Mouse (Mus musculus) ES-CJ7 (cell line): ENCODE measurements at regions not wholly inside any gene's neighbourhood (a gene's known extent, or its start where the extent isn't known, plus 50 kb on each side); places are given as distances from the start of the nearest gene placed in this dataset.

Experiments used
- DNase-seq: peaks from one replicate; pipeline ENCODE4 v3.0.0; 2011; ENCODE audit warnings: low read depth, low spot score

- no peak for DNase-seq
Measured at GRCm38 (mm10) chr11:39733434-39734076, 961.4 kb downstream of the Mat2b start.

GRCm38 (mm10) chr11:39723621-39724020, 971.4 kb downstream of the Mat2b start:
- no peak for DNase-seq

DNA sequence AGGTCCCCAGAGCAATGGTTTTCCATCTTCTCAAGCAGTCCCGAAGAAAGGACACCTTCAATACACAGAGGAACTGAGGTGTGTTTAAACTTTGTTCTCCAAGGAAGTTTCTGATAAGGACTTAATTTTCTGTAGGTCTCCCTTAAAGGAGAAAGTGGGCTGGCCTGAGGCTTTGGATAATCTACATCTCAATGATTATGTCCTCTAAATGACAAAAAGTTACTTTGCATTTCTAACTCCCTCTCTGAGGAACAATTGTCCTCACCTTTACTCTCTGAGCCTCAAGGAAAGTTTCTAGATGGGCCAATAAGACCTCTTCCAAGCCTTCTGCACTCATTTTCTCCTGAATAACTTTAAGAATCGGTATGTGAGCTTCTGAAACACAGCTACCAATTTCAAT, 1016.5 kb downstream of the Mat2b start:
- peak; percentile 86 for DNase-seq

- no peak for DNase-seq
Measured at GRCm38 (mm10) chr11:39653595-39653994, 1041.4 kb downstream of the Mat2b start.

DNA sequence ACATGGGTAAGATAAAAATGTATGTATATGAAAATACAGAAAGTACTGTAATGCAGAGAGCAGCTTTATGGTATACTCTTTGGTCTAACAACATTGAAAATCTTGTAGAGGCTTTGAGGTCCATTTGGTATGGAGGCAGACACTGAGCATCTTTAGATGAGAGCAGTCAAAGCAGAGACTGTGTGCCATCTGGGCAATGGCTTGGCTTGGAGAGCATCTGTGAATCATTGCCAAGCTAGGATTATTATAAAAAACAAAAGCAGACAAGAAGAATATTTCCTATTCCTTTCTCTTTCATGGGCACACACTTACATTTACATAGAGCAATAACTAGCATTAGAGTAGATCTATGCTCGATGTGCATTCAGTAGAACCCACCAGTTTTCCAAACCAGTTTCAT, 1075.6 kb downstream of the Mat2b start:
- no peak for DNase-seq

DNA sequence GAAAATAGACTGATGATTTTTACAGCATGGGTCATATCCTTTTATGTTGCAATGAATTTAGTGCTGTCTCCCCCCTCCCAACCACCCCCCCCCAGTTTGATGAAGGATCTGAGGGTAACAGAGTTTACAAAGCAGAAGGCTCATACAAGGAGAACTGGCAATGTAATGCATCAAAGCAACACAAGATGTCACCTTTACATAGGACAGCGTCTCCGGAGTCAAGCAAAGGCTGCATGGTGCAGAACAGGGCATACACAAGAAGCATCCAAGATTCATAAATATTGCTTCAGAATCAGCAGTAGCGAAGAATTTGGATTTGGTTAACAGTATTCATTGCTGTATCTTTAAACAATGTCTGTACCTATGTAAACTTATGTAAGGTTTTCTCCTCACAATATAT, 1079.2 kb downstream of the Mat2b start:
- peak; percentile 22 for DNase-seq

DNA sequence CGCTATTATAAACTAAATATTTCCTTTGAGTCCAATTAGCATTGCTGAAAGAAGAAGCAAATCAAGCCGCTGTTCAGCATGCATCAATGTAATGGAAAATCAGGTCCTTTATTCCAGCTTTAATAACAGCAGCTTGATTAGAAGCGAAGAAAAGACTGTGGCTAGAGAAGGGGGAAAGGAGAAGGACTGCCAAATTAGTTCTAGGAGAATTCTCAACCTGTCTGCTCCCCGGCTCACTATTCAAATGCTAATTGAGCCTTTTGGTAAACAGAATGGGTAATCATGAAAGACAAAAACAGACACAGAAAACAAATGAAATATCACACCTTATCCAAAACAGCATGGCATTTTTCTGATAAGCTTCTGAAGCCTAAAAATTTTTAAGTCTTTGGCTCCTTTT, 1098.5 kb downstream of the Mat2b start:
- peak; percentile 62 for DNase-seq

DNA sequence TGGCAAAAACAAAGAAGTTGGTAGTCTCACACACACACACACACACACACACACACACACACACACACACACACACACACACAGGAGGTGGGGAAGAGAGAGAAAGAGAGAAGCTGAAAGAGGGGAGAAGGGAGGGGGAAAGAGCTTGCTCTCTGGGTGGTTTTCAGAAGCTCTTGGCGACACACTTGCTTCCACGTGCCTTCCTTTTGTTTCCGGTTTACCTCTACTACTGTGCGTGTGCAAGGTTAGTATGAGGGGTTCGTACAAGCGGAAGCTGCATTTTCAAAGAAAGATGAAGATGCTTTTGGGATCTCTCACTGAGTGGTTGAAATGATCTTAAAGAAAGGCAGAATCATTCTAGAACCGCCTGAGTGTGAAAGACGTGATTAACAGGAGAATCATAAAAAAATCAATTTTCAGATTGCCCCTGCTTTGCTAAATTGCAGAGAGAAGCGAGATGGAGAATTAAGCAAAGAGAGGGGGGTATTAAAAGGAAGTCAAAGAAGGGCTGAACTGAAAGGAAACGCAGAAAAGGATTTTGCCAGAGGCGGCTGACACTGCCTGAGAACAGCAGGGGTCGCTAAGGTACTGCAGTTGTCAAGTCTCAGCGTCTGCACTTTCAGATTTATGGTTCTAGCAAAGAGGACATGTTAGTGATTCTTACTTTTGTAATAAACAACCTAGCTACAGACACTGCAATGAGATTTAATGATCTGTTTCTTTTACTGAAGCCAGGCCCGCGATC, 1106.2 kb downstream of the Mat2b start:
- peak; percentile 62 for DNase-seq

DNA sequence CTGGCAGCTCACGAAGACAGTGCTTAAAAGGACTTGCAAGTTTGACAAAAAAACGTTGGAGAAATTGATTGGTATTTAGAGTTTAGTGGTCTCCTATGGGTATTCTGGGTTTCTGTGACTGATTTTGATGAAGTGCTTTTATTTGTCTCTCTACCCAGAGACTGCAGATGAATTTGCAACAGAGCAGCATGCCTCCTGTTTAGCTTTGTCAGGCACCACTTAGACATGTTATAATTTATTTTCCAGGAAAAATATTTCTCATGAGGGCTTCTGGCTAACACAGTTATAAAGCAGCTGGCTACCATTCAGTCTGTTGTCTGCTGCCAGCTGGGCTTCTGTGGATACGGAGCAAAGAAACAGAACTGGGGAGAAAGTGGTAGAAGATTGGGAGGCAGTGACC, 1136.7 kb downstream of the Mat2b start:
- DNase-seq: no peak

DNA sequence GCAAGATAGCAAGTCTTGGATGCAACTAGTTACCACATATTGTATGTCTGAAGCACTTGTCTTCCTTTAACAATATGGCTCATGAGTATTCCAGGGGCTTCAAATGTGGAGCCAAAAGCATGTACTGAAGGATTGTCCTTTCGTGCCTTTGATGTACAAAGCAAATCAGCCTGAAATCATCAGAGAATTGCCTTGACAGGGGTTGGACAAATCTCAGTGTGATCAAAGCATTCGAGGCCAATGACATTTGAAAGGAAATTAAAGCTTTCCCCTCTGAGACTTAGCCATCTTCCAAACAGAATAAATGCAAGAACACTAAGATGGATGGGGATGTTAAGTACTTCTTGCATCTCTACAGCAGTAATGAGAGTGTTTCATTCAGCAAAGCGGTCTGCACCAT, 1144.9 kb downstream of the Mat2b start:
- no peak for DNase-seq

DNA sequence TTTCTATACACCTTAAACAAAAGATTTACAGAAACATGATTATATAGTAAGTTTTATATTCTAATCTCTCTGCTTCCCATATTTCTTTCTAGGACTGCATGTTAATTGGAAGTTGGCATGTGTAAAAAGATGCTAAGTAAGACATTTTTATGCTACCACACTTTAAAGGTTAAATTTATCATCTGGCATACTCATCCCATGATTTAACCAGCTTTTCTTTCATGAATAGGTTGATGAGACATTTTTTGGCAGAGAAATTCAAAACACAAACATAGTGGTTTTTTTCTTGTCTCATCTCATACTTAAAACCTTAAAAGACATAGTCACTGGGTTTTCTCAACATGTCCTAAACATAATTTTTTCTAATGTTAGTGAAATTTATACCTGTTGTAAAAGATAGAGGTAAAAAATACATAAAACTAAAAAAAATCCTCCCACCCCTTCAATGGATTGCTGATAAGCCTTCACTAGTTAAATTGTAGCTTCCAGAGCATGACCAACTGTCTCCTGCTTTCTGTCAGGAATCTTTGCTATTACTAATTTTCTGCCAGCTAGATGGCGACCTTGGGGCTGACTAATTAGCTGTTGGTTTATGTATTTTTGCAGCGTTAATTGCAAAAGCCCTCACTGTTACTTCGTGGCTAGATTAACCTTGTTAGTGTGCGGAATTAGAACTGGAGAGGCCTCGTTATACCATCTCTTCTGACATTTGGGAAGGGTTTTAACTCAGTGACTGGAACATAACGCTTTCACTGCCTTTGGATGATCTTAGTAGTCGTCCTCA, 1169.9 kb downstream of the Mat2b start:
- DNase-seq: no peak

- no peak for DNase-seq
Measured at GRCm38 (mm10) chr11:39495253-39495652, 1199.8 kb downstream of the Mat2b start.

DNA sequence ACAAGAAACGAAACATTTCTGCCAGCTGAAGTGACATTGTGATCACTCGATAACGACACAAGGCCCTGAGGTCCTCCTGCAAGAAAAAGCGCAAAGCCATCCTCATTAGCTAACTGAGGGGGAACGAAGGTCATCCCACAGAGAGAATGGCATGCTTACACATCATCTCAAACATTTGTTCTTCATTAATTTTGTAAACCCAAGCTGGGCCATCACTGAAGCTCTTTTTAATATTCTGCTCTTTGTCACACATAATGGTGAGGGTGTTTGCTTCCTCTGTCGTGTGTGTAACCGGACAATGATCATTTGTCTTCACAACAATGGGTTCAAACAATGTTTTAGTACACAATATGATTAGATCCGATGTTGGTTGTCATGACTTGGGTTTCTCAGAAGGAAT, 1217.9 kb downstream of the Mat2b start:
- no peak for DNase-seq

DNA sequence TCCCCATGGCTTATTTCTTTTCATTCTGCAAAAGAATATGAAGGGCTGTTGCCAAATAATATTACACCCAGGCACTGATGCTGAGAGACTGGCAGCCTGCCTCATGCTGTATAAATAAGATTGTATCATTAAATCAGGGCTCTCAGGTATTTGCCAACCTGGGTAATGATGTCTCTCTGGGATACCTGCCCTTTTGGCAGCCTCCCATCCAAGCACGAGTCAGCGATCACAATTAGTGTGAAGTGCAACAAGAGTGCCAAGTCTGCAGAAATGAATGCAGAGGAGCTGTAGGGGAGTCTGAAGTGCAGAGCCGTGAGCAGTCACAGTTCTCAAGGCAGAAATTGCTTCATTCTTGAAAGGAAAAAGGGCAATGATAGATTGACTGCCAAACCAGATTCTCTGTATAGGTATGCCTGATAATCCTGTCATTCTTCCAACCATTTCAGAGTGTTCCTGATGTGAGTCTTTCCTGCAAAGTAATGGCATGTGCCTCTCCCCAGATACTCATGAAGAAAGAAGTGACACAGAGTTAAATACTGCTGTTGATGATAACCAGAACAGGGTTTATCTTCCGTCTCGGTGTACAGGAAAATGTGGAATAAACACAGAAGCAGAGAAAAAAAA, 1241.6 kb downstream of the Mat2b start:
- no peak for DNase-seq

GRCm38 (mm10) chr11:39446374-39446773, 1248.6 kb downstream of the Mat2b start:
- DNase-seq: no peak

GRCm38 (mm10) chr11:39411691-39412090, 1283.3 kb downstream of the Mat2b start:
- no peak for DNase-seq

DNA sequence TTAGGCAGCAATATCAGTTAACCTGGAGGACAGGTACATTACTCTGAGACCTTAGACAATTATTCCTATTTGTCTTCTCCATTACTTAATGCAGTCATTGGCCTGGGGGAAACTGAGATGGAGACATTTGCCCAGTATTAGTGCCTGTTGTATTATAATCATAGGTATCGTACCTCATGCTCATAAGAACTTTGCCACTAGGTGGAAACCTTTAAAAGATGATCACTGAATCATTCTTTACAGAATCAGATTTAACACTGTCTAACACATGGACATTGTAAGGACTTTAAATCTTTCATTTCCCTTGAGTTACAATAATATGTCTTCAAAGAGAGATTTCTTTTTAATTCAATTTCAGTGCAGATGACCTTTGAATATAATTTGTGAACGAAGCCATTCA, 1283.8 kb downstream of the Mat2b start:
- DNase-seq: no peak

- DNase-seq: no peak
Measured at GRCm38 (mm10) chr11:39364827-39365226, 1330.2 kb downstream of the Mat2b start.

DNA sequence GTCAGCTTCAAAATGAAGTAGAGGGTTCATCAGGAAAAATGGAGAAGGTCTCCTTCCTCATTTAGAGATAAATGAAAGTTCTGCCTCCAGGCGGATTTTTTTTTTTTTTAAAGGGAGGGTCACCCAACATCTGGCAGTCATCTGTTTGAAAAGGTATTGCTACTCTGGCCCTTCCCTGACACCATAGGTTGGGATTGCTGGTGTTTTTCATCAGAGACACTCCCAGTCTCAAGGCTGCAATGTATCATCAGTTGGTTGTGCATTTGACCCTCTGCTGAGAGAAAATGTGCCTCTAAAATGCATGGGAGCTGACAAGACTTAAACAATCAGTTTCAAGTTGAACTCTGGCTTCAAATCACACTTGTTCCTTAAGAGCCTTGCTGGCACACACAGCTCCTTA, 1344.4 kb downstream of the Mat2b start:
- no peak for DNase-seq
